ENCODE assay signal across 8 mouse cellular contexts in the genomic region with DNA sequence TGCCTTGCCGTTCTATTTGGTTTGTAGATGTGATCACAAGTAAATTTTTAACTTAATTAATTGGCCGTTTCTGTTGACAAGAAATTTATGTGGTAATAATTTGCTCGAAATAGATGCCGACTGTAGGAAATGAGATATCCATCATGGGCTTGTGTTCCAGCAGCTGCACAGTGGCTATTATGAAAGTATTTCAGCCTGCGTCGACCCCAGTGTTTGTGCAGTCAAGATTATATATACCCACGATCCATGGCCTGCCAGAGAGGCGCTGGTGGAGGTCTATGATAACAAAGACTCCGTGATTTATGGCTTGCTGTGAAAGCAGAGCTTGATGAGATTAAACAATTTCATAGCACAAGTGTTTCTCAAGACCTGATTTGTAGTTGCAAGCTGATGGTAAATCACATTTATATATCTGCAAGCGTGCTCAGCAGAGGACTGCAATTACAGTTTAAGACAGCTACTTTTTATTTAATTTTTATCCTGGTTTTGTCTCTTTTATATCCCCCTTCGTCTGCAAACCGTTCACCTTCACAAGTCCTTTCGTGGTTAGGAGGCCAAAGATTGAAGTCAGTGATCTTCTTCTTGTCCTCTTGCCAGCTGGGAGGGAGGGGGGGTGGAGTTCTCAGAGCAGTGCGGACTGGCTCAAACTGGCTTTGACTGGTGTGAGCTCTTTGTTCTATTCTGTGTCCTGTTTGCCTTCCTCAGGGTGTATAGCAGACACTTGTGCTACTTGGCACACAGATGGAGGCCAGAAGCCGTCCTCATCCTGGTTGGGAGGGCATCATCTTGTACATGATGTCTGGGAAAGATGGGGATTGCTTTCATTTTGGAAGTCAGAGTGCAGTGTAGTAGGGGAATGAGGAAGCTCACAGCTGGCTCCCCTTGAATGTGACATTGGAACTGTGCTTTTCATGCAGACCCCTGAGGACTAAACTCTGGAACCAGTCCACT.
DNase-seq lines count a peak whose midpoint lies in the region; ATAC-seq and TF ChIP-seq lines count a peak whose summit lies in the region.

No protein-coding gene starts in this region.

- H3K4me3 ChIP-seq in lung, embryonic 14.5 days (ENCODE audit: low read depth, low read length): no peak overlapping the region
- no peak overlapping the region for H3K4me3 ChIP-seq in neural tube, embryonic 13.5 days

- peak overlapping the region; percentile 29; the same call in 1 of the 2 replicates for H3K4me2 ChIP-seq in lung, embryonic 14.5 days
- peak overlapping the region; percentile 14 for H3K4me2 ChIP-seq in neural tube, embryonic 13.5 days

- WGBS in lung, embryonic 14.5 days: 9% methylated on average over 15 of the region's 15 CpGs
- 8% methylated on average over 15 of the region's 15 CpGs for whole genome bisulfite sequencing in neural tube, embryonic 13.5 days

- peaks cover 8% of the 10 kb centered on the region; the same call in 1 of the 2 replicates for H3K4me1 ChIP-seq in lung, embryonic 14.5 days (ENCODE audit: insufficient read depth)
- H3K4me1 ChIP-seq in neural tube, embryonic 13.5 days (replicated peaks): peaks cover 26% of the 10 kb centered on the region

- ATAC-seq in lung, embryonic 14.5 days (ENCODE audit: insufficient read depth): peak; percentile 95
- ATAC-seq in neural tube, embryonic 13.5 days (ENCODE audit: low read depth): peak; percentile 92

- no peaks in the 10 kb centered on the region for H3K9me3 ChIP-seq in lung, embryonic 14.5 days (ENCODE audit: low read depth, low read length)
- H3K9me3 ChIP-seq in neural tube, embryonic 13.5 days: no peaks in the 10 kb centered on the region

- H3K27ac ChIP-seq in lung, embryonic 14.5 days (ENCODE audit: low read depth): peak overlapping the region; percentile 82
- H3K27ac ChIP-seq in neural tube, embryonic 13.5 days (replicated peaks): peak overlapping the region; percentile 86

- peak; percentile 92 for DNase-seq in lung, embryonic 14.5 days
- no peak for DNase-seq in lung, postnatal 25 days (ENCODE audit: low spot score)
- peak; percentile 54 for DNase-seq in forelimb bud, embryonic 11.5 days (ENCODE audit: low read depth, low spot score)
- peak; percentile 82 to 83 for DNase-seq in kidney, postnatal 36 days
- no peak for DNase-seq in left cerebral cortex, postnatal 25 days (ENCODE audit: low spot score in 2 of 2)
- DNase-seq in right cerebral cortex, postnatal 14 days: no peak
- no peak for DNase-seq in spleen, postnatal 36 days (ENCODE audit: low spot score in 2 of 2)

- intact Hi-C loops in left cerebral cortex, postnatal 25 days (cut with DNase I): no loop called here

- no peaks in the 10 kb centered on the region for H3K27me3 ChIP-seq in lung, embryonic 14.5 days (ENCODE audit: insufficient read depth, low read length)
- 0 out of 2 replicates have a peak, but pooled peaks cover 3% of the 10 kb centered on the region for H3K27me3 ChIP-seq in neural tube, embryonic 13.5 days

- H3K36me3 ChIP-seq in lung, embryonic 14.5 days (ENCODE audit: insufficient read depth): no peaks in the 10 kb centered on the region
- no peaks in the 10 kb centered on the region for H3K36me3 ChIP-seq in neural tube, embryonic 13.5 days

- H3K9ac ChIP-seq in lung, embryonic 14.5 days: no peak overlapping the region
- peak overlapping the region; percentile 42 for H3K9ac ChIP-seq in neural tube, embryonic 13.5 days

- no peak for TF ChIP-seq CTCF in lung, embryonic 14.5 days (IDR thresholded peaks at IDR 0.05; ENCODE audit: low read depth)

Comparison
In these comparisons a context has a peak if more than half of its experiments do, and no peak if none do; other contexts are left out.
1. DNase-seq: peak in lung, embryonic 14.5 days (single experiment), forelimb bud, embryonic 11.5 days (single experiment) and kidney, postnatal 36 days (2 of 2); none in lung, postnatal 25 days (single experiment), left cerebral cortex, postnatal 25 days (0 of 2), right cerebral cortex, postnatal 14 days (single experiment) and spleen, postnatal 36 days (0 of 2).